Mouse (Mus musculus): ENCODE data around the gene Clca2.
"Not testable (repeated sequence)": the region's sequence is repeated elsewhere in the genome, so short reads cannot be mapped to it uniquely, and the experiment has no call there.

Clca2 gene

DNA sequence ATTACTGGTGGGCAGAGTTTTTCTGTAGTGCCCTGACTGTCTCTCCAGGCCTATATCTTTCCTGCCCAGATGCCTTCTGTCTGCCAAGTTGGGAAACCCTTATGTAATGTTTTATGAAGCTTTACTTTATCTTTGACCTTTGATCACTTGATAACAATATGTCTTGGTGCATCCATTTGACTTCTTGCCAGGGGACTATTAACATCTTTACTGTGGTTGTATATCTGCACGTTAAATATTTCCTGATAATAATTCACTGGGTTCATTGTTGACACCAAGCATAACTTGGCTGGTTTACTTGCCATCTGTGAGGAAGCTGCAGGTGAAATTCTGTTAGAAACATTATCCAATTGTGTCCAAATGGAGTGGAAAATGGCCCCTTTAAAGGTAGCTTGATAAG, 16.2 kb downstream of the Clca2 start:
- no peak for DNase-seq

DNA sequence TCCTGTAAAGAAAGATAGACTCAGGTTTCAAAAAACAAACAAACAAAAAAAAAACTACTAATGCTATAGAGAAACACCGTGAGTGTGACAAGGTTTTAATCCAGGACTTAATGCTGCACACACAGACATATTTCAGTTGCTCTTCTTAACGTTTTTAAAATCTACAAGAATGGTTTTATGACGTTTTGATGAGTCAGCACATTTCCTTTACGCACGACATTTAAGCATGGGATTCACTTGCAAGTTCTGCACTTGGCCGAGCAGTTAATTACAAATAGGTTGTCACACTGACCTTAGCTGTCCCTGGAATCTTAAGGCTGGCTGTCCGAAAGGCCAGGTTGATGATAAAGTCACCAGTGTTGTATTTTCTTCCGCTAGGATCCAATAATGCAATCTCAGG, 18.3 kb downstream of the Clca2 start:
- DNase-seq, result no peak

DNA sequence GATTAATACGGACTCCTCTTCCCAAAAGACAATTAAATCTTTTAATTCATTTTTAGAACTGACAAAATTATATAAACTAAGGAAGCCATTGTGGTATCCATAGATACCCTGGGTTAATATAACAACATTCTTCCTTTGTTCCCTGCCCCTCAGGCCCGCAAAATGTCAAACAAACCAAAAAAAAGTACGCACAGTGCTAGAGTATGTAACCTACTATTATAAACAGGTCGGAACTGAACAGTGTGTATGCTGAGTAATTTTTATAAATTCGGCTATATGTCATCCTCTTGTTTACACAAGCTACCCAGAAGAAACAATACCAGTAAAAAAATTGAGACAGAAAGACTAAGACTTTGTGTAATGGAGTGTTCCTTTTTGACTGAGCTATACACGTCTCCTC, 20.8 kb downstream of the Clca2 start:
- no peak for DNase-seq

DNA sequence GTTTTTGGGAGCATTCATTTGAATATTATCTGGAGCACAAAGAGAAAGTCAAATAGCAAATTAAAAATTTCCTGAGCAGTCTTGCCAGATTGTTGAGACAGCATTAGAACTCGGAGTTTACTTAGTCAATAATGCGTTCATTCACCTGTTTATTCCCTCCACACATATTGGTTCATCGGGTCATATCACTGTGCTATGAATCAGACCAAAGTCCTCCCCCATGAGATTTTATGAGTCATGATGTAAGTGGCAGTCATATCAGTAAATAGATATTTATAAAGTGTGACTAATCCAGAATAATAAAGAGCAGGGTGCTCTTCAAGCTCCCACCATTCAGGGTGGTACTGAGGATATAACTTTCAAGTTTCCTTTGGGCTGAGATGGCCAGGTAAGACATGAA, 26.9 kb downstream of the Clca2 start:
- no peak for DNase-seq

DNA sequence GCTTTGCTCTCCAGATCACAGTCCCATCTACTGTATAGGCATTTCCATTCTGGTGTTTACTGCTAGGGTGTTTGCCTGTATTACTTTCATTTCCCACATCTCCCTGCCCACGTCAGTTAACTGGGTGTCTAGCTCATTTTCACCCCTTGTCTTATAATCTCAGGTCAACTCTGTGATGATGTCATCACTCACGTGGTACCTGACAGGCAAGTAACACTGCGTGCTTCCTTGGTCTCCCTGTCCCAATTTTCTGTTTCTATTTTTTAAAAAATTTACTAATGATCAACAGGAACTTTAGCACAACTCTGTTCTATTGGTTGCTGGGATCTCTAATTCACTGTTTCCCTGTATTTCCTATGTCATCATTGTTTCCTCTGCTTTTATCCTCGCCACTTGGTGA, 30.3 kb downstream of the Clca2 start:
- no peak for DNase-seq

DNA sequence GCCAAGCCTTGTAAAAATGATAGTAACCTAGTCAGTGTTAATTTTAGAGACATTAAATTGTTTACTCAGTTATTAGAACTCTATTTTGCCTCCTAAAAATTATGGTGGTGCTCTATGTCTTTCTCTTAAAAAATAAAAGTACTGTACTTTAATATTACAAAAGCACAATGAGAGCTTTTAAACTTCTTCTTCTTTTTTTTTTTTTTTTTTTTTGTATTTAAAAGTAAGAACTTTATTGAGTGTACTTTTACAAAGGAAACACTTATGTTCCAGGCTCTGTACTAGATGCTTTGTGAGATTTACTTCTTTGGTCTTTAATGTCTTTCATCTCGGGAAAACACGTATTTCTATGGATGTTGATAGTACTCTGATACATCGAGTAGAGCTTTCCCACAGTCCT, 44.1 kb downstream of the Clca2 start:
- DNase-seq, result not testable (repeated sequence)

DNA sequence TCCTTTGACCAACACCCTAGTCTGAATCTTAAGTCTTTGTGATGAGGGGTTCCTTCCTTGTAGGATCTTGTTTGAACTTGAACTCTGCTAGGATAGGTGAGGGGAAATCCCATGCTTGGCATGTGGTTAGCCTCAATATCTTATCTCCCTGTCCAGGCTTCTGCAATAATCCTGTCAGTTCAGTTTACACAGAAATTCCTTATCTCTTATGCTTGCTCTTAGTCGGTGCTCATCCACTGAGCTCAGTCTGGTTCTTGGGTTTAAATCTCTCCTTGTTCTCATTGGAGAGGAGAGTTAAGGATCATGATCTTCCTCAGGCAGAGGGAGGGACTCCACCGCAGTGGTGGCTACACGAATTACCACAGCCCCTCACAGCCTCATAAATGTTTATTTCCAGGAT, 49.4 kb downstream of the Clca2 start:
- DNase-seq, result no peak

DNA sequence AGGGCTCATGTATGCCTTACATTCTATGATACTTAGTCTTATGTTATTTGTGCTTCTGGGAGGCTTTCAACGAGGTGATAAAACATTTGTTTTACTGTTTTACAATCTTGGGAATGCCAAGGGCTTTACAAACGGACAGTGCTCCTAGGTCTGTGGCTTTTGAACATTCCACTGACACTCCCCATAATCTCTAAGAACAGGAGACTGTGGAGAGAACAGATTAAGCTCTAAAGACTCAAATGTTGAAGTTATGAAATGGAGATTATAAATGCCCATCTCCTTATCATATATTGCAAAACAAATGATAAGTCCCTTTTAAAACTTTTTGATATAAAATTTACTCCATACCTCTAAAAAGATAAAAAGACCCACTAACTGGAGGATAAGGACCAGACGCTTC, 60.4 kb downstream of the Clca2 start:
- no peak for DNase-seq

DNA sequence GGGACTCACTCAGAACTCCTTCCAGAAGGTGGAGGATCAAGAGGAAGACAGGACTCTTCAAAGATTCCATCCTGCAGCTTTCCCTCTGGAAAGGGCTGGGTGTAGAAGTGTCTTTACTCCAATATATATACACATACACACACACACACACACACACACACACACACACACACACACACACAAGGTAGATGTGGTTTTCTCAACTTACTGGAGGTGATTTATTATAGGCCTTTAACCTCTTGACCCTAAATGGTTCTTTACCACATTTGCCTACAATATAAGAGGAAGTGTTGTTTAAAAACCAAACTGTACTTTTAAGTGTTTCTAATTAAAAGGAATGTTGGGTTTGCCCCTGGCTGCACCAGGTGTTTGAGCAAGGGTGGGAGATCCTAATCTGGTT, 66.6 kb downstream of the Clca2 start, which contains the start of gene Clca1:
Gene Clca1 (minus strand): TSS at position 101 of the 400 bp plus-strand sequence.
- DNase-seq, result no peak

DNA sequence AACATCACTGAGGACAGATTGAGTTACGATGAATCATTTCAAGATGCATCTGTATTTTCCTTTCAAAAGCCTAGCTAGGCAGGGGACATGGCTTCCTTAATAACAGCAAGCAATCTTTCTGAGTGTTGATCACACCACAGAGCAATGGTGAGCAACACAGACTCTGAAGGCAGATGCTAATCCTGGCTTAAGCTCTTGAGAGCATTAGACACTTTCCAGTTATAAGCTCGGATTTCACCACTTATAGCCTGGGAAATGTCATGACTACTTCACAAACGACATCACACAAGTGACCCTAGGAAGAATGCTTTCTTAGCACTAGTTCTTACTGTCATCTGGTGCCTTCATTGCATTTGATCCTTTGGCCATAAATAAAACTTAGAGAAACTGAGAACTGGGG, 71.2 kb downstream of the Clca2 start:
- DNase-seq, result no peak

DNA sequence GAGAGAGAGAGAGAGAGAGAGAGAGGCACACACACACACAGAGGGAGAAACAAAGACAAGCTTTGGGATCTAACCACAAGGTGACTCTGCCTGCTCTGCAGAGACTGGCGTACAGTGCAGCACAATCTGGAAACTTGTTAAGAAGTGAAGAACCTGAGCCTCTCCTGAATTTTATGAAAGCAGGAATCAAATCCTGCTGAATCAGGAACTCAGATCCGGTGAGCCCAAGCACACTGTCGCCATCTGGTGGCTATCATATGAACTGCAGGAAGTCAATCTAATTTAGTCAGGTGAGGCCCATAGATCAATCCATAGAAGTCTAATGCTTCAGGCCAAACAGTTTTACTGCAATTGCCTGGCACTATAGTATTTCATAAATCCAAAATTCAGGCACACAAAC, 72.5 kb downstream of the Clca2 start:
- DNase-seq, result no peak
